Mouse (Mus musculus) lung, postnatal 0 days (tissue): ENCODE data around the gene Ankrd55. TPM values are rescaled to one million over a fixed set of nuclear protein-coding genes. Genes with fewer than 3 reads are reported as not detected.

Source experiments
- ATAC-seq: fragments of 200-750 bp; cut with Nextera tagmentation; 2 replicates; pipeline ENCODE4 v1.8.0; 2017; ENCODE audit warnings: moderate library complexity
- DNase-seq: peaks from one replicate; pipeline ENCODE4 v3.0.0-alpha.2; 2016; ENCODE audit warnings: low spot score
- H3K27ac ChIP-seq: fragments of 300-500 bp; sonication (generic); 2 replicates; pipeline ENCODE4 v1.5.1; 2014; ENCODE audit warnings: antibody characterized with exemption, mild to moderate bottlenecking, low read length, mixed read lengths
- H3K27me3 ChIP-seq: fragments of 300-500 bp; sonication (generic); replicated peaks from 2 replicates; pipeline ENCODE4 v1.6.1; 2014; ENCODE audit warnings: low read length, mixed read lengths; ENCODE audit not compliant: insufficient read depth
- H3K36me3 ChIP-seq: fragments of 300-500 bp; sonication (generic); 2 replicates; pipeline ENCODE4 v1.6.1; 2014; ENCODE audit warnings: low read length, mixed read lengths; ENCODE audit not compliant: insufficient read depth
- H3K4me1 ChIP-seq: fragments of 300-500 bp; sonication (generic); 2 replicates; pipeline ENCODE4 v1.6.1; 2014; ENCODE audit warnings: antibody characterized with exemption, low read depth, low read length, mixed read lengths; ENCODE audit not compliant: insufficient read depth
- H3K4me2 ChIP-seq: fragments of 300-500 bp; sonication (generic); replicated peaks from 2 replicates; pipeline ENCODE4 v1.6.1; 2014; ENCODE audit warnings: low read depth, mild to moderate bottlenecking, low read length, moderate library complexity, mixed read lengths
- H3K4me3 ChIP-seq: fragments of 300-500 bp; sonication (generic); 2 replicates; pipeline ENCODE4 v1.5.1; 2014; ENCODE audit warnings: low read depth, low read length
- H3K9ac ChIP-seq: fragments of 300-500 bp; sonication (generic); replicated peaks from 2 replicates; pipeline ENCODE4 v1.6.1; 2014; ENCODE audit warnings: low read depth, mild to moderate bottlenecking
- H3K9me3 ChIP-seq: fragments of 300-500 bp; sonication (generic); 2 replicates; pipeline ENCODE4 v1.6.1; 2016; ENCODE audit warnings: low read length, mixed read lengths
- CTCF ChIP-seq: IDR thresholded peaks from 2 replicates; pipeline ENCODE4 v1.5.1; 2016; ENCODE audit warnings: antibody characterized with exemption, mild to moderate bottlenecking
- EP300 ChIP-seq: IDR thresholded peaks from 2 replicates; pipeline ENCODE4 v1.6.1; 2016; ENCODE audit warnings: antibody characterized with exemption, mild to moderate bottlenecking, control low read depth
- WGBS: fragments of 180-500 bp; shearing (Covaris S2); extraction: QIAGEN DNeasy Blood & Tissue Kit; methylation state at CpG from one replicate; pipeline ENCODE4 v1.1.7; 2014; 5-methylcytosine and 5-hydroxymethylcytosine counted together
- polyA plus RNA-seq: library from polyadenylated mRNA; unstranded; fragments of >200 nt; fragmentation: Nextera tagmentation; extraction: Ambion mirVana; gene quantifications from 2 replicates; pipeline ENCODE4 v1.2.1, GENCODE M21; 2015

Ankrd55 gene
- polyA plus RNA-seq, 1 experiment from 2014 or later: 0.23 TPM

- WGBS: 64% methylated on average over 4 of the region's 4 CpGs
- no peak overlapping the region for H3K4me2 ChIP-seq
- ATAC-seq (peak; percentile 68), DNase-seq (peak; percentile 68)
- no peaks in the 10 kb centered on the region for H3K4me1 ChIP-seq
- H3K9me3 ChIP-seq: no peaks in the 10 kb centered on the region
- H3K36me3 ChIP-seq: no peaks in the 10 kb centered on the region
- no peak overlapping the region for H3K4me3 ChIP-seq
- H3K27me3 ChIP-seq: no peaks in the 10 kb centered on the region
- TF ChIP-seq CTCF: no peak
- no peak overlapping the region for H3K9ac ChIP-seq
- H3K27ac ChIP-seq: 0 out of 2 replicates have a peak overlapping the region, but pooled peaks have one; percentile 47
Observed at GRCm38 (mm10) chr13:112365762-112366161, 77.5 kb downstream of the Ankrd55 start.

GRCm38 (mm10) chr13:112366321-112367029 is 78.2 kb downstream of the Ankrd55 start:
- H3K36me3 ChIP-seq: no peaks in the 10 kb centered on the region
- H3K4me3 ChIP-seq: no peak overlapping the region
- H3K27me3 ChIP-seq: no peaks in the 10 kb centered on the region
- no peaks in the 10 kb centered on the region for H3K4me1 ChIP-seq
- no peaks in the 10 kb centered on the region for H3K9me3 ChIP-seq
- DNase-seq (no peak), ATAC-seq (no peak)
- TF ChIP-seq EP300 (no peak), CTCF (no peak)
- no peak overlapping the region for H3K27ac ChIP-seq
- 82% methylated on average over 4 of the region's 4 CpGs for WGBS
- no peak overlapping the region for H3K9ac ChIP-seq
- no peak overlapping the region for H3K4me2 ChIP-seq

GRCm38 (mm10) chr13:112371729-112372128 is 83.5 kb downstream of the Ankrd55 start:
- ATAC-seq (no peak), DNase-seq (no peak)
- Histone ChIP-seq H3K27me3 (no peaks in the 10 kb centered on the region), H3K9ac (no peak overlapping the region), H3K4me3 (no peak overlapping the region), H3K9me3 (no peaks in the 10 kb centered on the region), H3K27ac (no peak overlapping the region), H3K4me1 (no peaks in the 10 kb centered on the region), H3K36me3 (no peaks in the 10 kb centered on the region), H3K4me2 (no peak overlapping the region)
- 82% methylated on average over 4 of the region's 4 CpGs for WGBS
- TF ChIP-seq CTCF (no peak), EP300 (no peak)

GRCm38 (mm10) chr13:112375766-112376165 is 87.5 kb downstream of the Ankrd55 start:
- Histone ChIP-seq H3K4me1 (no peaks in the 10 kb centered on the region), H3K9ac (no peak overlapping the region), H3K9me3 (no peaks in the 10 kb centered on the region), H3K27me3 (no peaks in the 10 kb centered on the region), H3K27ac (no peak overlapping the region), H3K4me2 (no peak overlapping the region), H3K36me3 (no peaks in the 10 kb centered on the region), H3K4me3 (no peak overlapping the region)
- peak; percentile 77 for DNase-seq
- WGBS: 43% methylated on average over 8 of the region's 8 CpGs
- 0 out of 2 replicates have a peak, but pooled peaks have one; percentile 11 for TF ChIP-seq CTCF
- TF ChIP-seq EP300: no peak
- ATAC-seq: peak; percentile 75

GRCm38 (mm10) chr13:112378782-112379305 is 90.6 kb downstream of the Ankrd55 start:
- ATAC-seq (no peak), DNase-seq (no peak)
- no peaks in the 10 kb centered on the region for H3K36me3 ChIP-seq
- no peak overlapping the region for H3K27ac ChIP-seq
- WGBS: 59% methylated on average over 9 of the region's 9 CpGs
- no peaks in the 10 kb centered on the region for H3K27me3 ChIP-seq
- TF ChIP-seq CTCF (no peak), EP300 (no peak)
- no peaks in the 10 kb centered on the region for H3K4me1 ChIP-seq
- no peak overlapping the region for H3K4me3 ChIP-seq
- no peaks in the 10 kb centered on the region for H3K9me3 ChIP-seq
- no peak overlapping the region for H3K9ac ChIP-seq
- H3K4me2 ChIP-seq: no peak overlapping the region

- Histone ChIP-seq H3K4me3 (no peak overlapping the region), H3K4me1 (no peaks in the 10 kb centered on the region; the same call in 1 of the 2 replicates), H3K9me3 (no peaks in the 10 kb centered on the region), H3K27me3 (no peaks in the 10 kb centered on the region), H3K36me3 (no peaks in the 10 kb centered on the region), H3K4me2 (no peak overlapping the region), H3K27ac (no peak overlapping the region), H3K9ac (no peak overlapping the region)
- DNase-seq (no peak), ATAC-seq (no peak)
- TF ChIP-seq EP300 (no peak), CTCF (no peak)
- 30% methylated on average over 2 of the region's 2 CpGs for WGBS
Observed at GRCm38 (mm10) chr13:112381476-112381875, 93.2 kb downstream of the Ankrd55 start.
